Mouse (Mus musculus): Measurements from ENCODE around the gene Nupr1l. TPM values are rescaled to one million over a fixed set of nuclear protein-coding genes. Genes with fewer than 3 reads are reported as not detected.
A peak's percentile ranks its signal among the peaks of the same experiment; 100 is the strongest.
"Not testable (repeated sequence)": the region's sequence is repeated elsewhere in the genome, so short reads cannot be mapped to it uniquely, and the experiment has no call there.

Nupr1l gene
- polyA plus RNA-seq, 1 experiment = 6.4 TPM

DNA sequence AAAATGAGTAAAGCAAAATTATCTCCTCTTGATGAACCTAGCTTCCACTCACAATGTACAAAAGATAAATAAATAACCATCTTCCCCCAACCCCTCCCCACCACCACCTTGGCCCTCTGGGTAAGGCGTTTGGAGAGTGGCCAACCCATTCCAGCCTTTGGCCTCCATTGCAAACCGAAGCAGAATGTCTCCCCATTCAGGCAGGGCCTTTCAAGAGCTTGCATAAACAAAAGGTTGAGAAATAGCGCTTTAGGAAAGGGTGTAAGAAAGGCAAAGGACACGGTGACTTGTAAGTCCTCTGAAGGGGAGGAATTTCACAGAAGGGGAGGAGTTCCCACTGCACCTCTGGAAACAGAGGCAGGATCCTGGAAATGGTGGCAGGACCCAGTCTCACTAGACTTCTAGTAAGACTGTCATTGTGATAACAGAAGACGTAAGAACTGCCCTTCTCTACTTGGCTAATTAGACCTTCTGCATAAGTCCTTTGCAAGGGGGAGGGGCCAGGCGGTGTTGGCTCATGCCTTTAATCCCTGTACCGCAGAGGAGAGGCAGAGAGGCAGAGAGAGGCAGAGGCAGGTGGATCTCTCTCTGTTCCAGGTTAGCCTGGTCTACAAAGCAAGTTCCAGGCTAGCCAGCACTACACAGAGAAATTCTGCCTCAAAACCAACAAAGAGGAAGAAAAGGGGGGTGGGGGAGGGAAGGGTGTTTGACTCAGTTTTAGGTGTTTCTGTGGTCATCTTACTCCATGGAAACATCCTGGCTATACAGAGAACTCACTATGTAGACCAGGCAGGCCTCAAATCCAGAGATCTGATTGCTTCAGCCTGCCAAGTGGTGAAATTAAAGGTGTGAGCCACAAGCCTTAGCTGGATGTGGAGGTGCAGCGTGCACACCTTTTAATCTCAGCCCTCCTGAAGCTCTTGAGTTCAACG lies 21.9 kb downstream of the Nupr1l start:
- 34% methylated on average over 9 of the region's 9 CpGs for WGBS
- TF ChIP-seq POLR2A (IDR thresholded peaks at IDR 0.05; ENCODE audit: borderline replicate concordance, extremely low read depth, low read depth, low read length) (no peak), CTCF (IDR thresholded peaks at IDR 0.05; ENCODE audit: insufficient read depth, low read length) (no peak)
- Histone ChIP-seq H3K4me3 (replicated peaks; ENCODE audit: extremely low read depth, low read depth, low read length) (no peak overlapping the region), H3K4me1 (ENCODE audit: control insufficient read depth, insufficient read depth, low read length) (no peaks in the 10 kb centered on the region; the same call in 1 of the 2 replicates)
- peak; percentile 39 for DNase-seq

DNA sequence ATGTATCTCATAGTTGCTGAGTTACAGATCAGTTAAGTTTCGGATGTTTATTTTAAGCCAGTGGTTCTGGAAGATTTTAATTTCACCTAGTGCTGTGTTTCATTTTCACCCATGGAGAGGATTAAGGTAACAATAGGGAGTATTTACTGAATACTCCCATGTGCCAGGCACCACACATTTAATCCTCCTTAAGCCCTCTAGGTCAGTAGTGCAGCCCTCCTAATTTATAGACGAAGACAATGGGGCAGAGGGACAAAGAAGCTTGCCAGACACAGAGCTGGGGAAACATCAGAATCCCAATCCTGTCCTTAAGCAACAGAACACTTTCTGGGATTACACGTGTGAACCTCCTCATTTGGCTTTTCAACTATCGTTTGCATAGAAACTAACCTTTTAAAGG lies 28.6 kb downstream of the Nupr1l start:
- TF ChIP-seq POLR2A (IDR thresholded peaks at IDR 0.05; ENCODE audit: borderline replicate concordance, extremely low read depth, low read depth, low read length) (no peak), CTCF (IDR thresholded peaks at IDR 0.05; ENCODE audit: insufficient read depth, low read length) (no peak)
- Histone ChIP-seq H3K4me3 (replicated peaks; ENCODE audit: extremely low read depth, low read depth, low read length) (no peak overlapping the region), H3K4me1 (ENCODE audit: control insufficient read depth, insufficient read depth, low read length) (no peaks in the 10 kb centered on the region)
- DNase-seq = no peak
- WGBS = 66% methylated on average over 4 of the region's 4 CpGs

DNA sequence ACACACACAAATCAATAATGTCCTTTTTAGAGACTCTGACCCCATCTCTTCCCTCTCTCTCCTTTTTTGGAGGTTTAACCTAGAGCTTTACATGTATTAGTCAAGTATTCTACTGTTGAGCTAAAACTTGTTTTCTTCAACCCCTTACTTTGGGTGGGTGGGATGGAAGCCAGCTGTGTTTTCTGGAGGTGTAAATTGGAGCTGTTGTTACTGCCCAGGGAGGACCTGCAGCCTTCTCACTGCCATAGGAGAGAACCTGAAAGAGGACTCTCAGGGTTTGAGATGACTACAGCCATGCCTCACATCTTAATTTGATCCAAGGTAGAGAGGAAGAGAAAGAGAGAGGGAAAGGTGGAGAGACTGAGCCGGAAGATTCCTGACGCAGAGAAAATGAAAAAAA lies 31.9 kb downstream of the Nupr1l start:
- WGBS = 32% methylated on average over 2 of the region's 2 CpGs
- peaks cover 4% of the 10 kb centered on the region for H3K4me1 ChIP-seq (ENCODE audit: control insufficient read depth, insufficient read depth, low read length)
- TF ChIP-seq CTCF (IDR thresholded peaks at IDR 0.05; ENCODE audit: insufficient read depth, low read length) (no peak), POLR2A (IDR thresholded peaks at IDR 0.05; ENCODE audit: borderline replicate concordance, extremely low read depth, low read depth, low read length) (no peak)
- DNase-seq = no peak
- no peak overlapping the region for H3K4me3 ChIP-seq (replicated peaks; ENCODE audit: extremely low read depth, low read depth, low read length)

DNA sequence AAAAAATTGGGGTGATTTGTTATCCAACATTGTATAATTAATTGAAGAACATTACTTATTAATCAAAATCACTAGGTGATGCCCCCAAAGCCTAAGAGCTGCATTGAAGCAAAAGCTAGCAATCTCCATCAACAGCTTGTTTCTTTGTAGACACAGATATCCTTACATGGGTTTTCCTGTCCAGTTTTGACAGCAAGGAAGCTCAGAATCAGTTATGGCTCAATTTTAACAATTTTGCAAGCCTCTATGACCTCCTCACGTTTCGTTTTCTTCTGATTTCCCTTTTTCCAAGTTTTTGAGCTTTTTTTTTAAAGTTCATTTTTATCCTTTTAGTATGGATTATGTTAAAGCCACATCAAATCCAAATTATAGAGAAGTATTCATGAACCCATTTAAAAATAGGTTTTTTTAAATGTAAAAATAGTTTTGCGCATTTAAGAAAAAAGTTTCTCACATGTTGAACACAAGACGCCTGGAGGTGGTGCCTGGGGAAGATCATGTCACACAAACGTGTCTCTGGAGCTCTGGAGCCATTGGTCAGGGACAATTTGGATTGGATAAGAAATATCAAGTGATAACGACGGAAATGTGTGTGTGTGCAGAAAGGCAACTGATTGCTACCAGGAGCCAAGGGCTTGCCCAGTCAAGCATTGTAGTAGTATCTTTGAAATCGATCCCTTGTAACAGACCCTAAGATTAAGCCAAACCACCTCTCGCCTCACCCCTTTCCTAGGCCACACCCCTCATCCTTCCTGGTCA lies 32.6 kb downstream of the Nupr1l start:
- WGBS = 2% methylated on average over 9 of the region's 9 CpGs
- Histone ChIP-seq H3K4me3 (replicated peaks; ENCODE audit: extremely low read depth, low read depth, low read length) (peak overlapping the region; percentile 71), H3K4me1 (ENCODE audit: control insufficient read depth, insufficient read depth, low read length) (peaks cover 4% of the 10 kb centered on the region)
- no peak for DNase-seq
- TF ChIP-seq CTCF (IDR thresholded peaks at IDR 0.05; ENCODE audit: insufficient read depth, low read length) (no peak), POLR2A (IDR thresholded peaks at IDR 0.05; ENCODE audit: borderline replicate concordance, extremely low read depth, low read depth, low read length) (peak; percentile 42; the same call in 1 of the 2 replicates)

DNA sequence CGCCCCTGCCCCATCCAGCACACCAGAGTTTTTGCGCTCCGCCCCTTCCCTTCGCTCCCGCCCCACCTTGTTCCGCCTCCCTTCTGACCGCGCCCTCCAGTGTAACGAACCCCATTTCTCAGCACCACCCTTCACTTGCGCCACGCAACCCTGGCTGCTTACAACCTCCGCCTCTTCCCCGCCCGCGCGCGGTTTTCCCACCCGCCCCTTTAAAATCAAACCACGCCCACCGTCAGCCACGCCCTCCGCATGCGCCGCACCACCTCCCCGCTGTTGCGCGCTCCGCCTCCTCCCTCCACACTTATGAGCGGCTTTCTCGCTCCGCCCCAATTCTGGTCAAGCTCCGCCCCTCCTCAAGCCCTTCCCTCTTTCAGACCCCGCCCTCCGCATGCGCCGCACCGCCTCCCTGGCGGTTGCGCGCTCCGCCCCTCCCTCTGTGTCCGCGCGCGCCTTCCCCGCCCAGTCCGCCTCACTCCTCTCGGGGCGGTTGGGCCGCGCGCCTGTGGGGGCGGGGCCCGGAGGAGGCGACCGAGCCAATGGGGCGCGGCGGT lies 33.2 kb downstream of the Nupr1l start, which contains the start of gene Vkorc1l1:
Gene Vkorc1l1, plus strand, starts transcription at position 476 of the 551 bp plus-strand sequence.
- 2% methylated on average over 59 of the region's 59 CpGs for WGBS
- DNase-seq = peak; percentile 99
- Histone ChIP-seq H3K4me3 (replicated peaks; ENCODE audit: extremely low read depth, low read depth, low read length) (peak within 1 kb of the TSS; percentile 77), H3K4me1 (ENCODE audit: control insufficient read depth, insufficient read depth, low read length) (peaks cover 4% of the 10 kb centered on the region)
- TF ChIP-seq CTCF (IDR thresholded peaks at IDR 0.05; ENCODE audit: insufficient read depth, low read length) (no peak), POLR2A (IDR thresholded peaks at IDR 0.05; ENCODE audit: borderline replicate concordance, extremely low read depth, low read depth, low read length) (no peak)

DNA sequence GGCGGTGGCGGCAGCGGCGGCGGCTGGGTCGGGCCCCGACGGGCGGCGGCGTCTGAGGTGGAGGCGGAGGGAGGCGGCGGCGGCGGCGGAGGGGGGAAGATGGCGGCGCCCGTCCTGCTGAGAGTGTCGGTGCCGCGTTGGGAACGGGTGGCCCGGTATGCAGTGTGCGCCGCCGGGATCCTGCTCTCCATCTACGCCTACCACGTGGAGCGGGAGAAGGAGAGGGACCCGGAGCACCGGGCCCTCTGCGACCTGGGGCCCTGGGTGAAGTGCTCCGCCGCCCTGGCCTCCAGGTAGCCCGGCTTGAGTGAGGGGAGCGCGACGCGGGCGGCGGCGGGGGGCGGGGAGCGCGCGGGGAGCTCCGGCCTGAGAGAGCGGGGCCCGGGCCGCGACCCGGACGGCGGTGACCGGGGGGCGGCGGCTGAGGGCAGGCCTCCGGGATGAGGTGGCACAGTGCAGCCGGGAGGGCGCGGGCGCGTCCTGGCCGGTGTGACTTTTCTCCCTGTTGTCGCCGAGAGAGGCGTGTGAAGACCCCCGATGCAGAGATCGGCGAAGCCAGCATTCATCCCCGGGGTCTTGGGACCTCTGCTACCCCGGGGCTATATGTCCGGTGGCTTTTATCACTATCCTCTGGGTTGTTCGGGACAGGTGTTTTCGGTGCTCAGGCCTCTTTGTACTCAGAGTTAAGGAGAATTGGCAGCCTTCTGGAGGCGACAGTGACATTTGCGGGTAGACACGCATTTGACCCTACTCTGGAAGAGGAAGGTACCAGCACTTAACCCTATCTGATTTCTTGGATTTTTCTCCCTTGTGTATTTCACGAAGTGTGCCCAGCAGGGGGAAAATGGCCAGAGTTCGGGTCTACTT lies 34.0 kb downstream of the Nupr1l start:
- 2% methylated on average over 46 of the region's 82 CpGs for WGBS
- H3K4me1 ChIP-seq (ENCODE audit: control insufficient read depth, insufficient read depth, low read length) = not testable (repeated sequence)
- H3K4me3 ChIP-seq (replicated peaks; ENCODE audit: extremely low read depth, low read depth, low read length) = peak overlapping the region; percentile 77
- peak; percentile 51 for DNase-seq

DNA sequence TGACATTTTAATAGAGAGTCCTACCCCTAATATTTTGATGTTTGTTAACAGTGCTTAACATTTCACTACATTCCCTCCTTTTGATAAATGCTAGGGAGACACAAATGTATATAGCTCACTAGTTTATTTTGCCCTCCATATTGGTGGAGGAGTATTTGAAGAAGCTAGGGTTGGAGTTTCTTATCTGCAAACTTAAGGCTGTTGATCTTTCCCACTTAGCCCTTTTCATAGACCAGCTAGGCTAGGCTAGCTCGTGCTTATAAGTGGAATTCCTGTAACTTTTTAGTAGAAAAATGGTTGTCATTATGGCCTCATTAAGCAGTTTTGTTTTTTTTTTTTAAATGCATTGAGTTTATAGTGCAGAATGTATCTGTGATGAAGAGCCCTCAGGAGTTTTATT lies 35.1 kb downstream of the Nupr1l start:
- Histone ChIP-seq H3K4me1 (ENCODE audit: control insufficient read depth, insufficient read depth, low read length) (peaks cover 7% of the 10 kb centered on the region), H3K4me3 (replicated peaks; ENCODE audit: extremely low read depth, low read depth, low read length) (no peak overlapping the region)
- no peak for TF ChIP-seq POLR2A (IDR thresholded peaks at IDR 0.05; ENCODE audit: borderline replicate concordance, extremely low read depth, low read depth, low read length)
- no peak for DNase-seq
- WGBS = 72% methylated on average over 1 of the region's 1 CpGs

- TF ChIP-seq CTCF (IDR thresholded peaks at IDR 0.05; ENCODE audit: insufficient read depth, low read length) = no peak
- no peak for TF ChIP-seq POLR2A (IDR thresholded peaks at IDR 0.05; ENCODE audit: borderline replicate concordance, extremely low read depth, low read depth, low read length)
- Histone ChIP-seq H3K4me3 (replicated peaks; ENCODE audit: extremely low read depth, low read depth, low read length) (no peak overlapping the region), H3K4me1 (ENCODE audit: control insufficient read depth, insufficient read depth, low read length) (peaks cover 6% of the 10 kb centered on the region)
- WGBS = 70% methylated on average over 2 of the region's 2 CpGs
- DNase-seq = no peak
Observed at GRCm38 (mm10) chr5:129947528-129948033, 39.2 kb downstream of the Nupr1l start.

DNA sequence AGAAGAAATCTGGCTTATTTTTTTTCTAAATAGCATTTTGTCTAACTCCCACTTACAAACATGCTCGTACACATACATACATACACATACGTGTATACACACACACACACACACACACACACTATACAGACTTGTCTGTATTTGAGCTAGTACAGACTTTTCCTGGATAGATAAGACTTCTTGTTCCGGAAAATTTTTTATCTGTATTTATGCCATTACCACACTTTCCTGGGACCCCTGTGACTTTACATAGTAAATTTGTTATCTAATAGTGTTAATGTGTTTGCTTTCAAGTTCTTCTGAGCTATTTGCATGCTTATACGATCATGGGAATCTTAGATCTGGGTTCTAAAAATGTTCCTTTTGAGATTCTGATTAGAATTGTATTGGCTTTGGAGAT lies 43.8 kb downstream of the Nupr1l start:
- TF ChIP-seq POLR2A (IDR thresholded peaks at IDR 0.05; ENCODE audit: borderline replicate concordance, extremely low read depth, low read depth, low read length) (no peak), CTCF (IDR thresholded peaks at IDR 0.05; ENCODE audit: insufficient read depth, low read length) (no peak)
- peaks cover 3% of the 10 kb centered on the region for H3K4me1 ChIP-seq (ENCODE audit: control insufficient read depth, insufficient read depth, low read length)
- no peak overlapping the region for H3K4me3 ChIP-seq (replicated peaks; ENCODE audit: extremely low read depth, low read depth, low read length)
- 92% methylated on average over 4 of the region's 4 CpGs for WGBS
- DNase-seq = no peak
